Mouse (Mus musculus): Measurements from ENCODE around the gene Comtd1.

The Comtd1 gene

GRCm38 (mm10) chr14:21848166-21849154 lies at the start of gene Comtd1:
Gene Comtd1 (minus strand): TSS chr14:21848977.
- peak; percentile 86 to 90 for DNase-seq (ENCODE audit: low spot score in 2 of 2)

GRCm38 (mm10) chr14:21892341-21892659 lies 43.5 kb upstream of the Comtd1 start:
- no peak for DNase-seq (ENCODE audit: low spot score in 2 of 2)

DNA sequence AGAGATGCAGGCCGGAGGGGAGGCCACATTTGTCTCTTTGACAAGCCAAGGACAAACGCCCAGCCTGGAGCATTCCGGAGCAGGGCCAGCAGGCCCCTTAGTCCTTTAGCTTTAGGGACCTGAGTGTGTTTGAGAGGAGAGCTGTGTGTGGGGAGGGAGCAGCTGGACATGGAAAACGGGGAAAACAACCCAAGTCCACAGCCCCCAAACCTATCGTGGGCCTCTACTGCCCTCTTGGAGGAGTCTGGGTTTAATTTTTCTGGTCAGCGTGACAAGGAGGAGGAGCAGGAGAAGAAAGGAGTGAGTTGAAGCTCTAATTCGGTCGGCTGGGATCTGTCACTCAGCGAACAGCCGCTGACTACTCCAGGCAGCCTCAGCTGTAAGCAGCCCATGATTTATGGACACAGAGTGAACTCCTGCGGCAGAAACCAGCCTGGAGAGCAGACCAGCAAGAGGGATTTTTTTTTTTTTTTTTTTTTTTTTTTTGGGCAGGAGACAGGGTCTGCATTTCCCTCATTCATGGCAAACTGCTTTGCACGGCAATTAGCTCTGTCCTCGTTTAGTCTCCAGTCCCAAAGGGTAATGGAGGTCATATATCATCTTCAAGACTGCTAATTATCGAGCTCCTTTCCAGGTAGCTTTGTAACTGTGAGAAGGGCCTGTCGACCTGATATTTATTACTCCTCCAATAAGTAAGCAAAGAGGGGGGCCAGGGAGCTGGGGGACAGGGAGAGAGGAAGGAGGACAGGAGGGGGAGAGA lies 43.0 kb upstream of the Comtd1 start:
- DNase-seq (ENCODE audit: low spot score in 2 of 2): no peak

- DNase-seq (ENCODE audit: low spot score in 2 of 2): peak in 1 of 2 experiments; percentile 3
Observed at GRCm38 (mm10) chr14:21890430-21890829, 41.7 kb upstream of the Comtd1 start.

DNA sequence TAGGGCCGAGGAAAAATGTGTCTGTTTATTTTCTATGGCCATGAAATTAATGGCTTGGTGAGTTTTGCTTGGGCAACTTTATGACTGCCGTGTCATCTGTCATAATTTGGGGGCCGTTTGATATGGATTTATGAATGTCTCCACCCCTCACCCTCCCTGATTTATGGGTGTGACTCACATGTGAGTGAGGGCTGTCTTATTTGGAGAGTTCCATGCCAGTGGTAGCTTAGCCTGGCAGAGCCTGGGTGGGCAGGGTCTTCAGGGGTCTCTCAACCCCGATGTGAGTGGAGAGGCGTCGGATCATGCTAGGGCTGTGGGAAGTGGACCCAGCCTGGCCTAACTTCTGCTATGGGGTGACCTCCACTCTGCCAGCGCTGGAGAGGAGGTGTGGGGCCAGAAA lies 18.0 kb upstream of the Comtd1 start:
- DNase-seq (ENCODE audit: low spot score in 2 of 2): no peak

GRCm38 (mm10) chr14:21866291-21866690 lies 17.5 kb upstream of the Comtd1 start:
- DNase-seq (ENCODE audit: low spot score in 2 of 2): no peak

GRCm38 (mm10) chr14:21856886-21857285 lies 8.1 kb upstream of the Comtd1 start:
- DNase-seq (ENCODE audit: low spot score in 2 of 2): no peak

- DNase-seq (ENCODE audit: low spot score in 2 of 2): no peak
Observed at GRCm38 (mm10) chr14:21855961-21856360, 7.2 kb upstream of the Comtd1 start.

DNA sequence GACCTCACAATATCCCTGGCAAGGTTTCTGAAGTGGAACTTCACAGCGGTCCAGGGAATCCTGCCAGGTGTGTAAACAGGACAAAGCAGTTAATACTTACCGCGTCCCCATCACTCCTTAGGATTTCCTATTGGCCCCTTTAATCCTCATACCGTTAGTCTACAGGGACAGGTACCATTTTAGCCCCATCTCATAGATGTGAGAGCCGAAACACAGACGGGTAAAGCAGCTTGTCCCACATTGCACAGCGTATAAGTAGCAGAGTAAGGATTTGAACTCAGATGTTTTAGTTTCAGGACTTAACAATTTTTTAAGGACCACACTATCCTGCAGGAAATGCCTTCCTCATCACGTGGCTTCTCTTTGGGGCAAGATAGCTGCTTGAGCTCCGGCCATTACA lies 5.5 kb upstream of the Comtd1 start:
- DNase-seq (ENCODE audit: low spot score in 2 of 2): no peak

- DNase-seq (ENCODE audit: low spot score in 2 of 2): peak; percentile 65 to 74
Observed at GRCm38 (mm10) chr14:21853456-21854109, 4.8 kb upstream of the Comtd1 start.

DNA sequence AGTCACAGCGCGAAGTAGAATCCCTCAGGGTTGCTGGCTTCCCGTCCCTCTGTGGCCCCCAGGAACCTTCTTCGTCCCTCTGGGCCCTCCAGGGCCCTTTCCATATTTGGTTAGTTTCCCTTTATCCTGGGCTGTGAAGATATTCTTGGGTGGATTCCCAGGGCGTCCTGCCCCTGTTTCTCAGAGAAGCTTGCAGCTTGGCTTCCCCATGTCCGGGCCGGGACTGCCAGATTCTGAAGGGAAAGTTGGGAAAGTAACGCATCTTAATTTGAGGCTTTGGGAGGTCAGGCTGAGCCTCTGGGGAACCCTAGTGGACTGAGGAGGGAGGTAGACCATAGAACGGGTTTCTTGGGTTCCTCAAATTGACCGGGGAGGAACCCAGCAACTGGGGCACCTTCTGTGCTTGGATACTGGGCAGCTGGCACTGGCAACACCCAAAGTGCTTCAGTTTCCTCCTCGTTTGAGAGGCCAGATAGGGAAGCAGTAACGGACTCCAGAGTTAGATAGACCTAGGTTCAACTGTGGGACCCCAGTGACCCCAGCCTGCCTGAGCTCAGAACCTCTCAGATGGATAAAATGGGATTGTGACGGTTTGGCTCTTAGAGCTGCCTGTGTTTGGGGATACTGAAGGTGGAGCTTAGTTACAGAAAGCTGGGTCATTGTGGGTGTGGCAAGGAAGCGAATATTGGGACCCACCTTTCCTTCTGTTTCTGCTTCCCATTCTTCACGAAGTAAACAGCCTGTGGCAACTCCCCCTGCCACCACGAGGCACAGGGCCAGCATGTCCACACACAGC lies 3.4 kb upstream of the Comtd1 start:
- no peak for DNase-seq (ENCODE audit: low spot score in 2 of 2)

GRCm38 (mm10) chr14:21850419-21851127 lies 1.8 kb upstream of the Comtd1 start:
- no peak for DNase-seq (ENCODE audit: low spot score in 2 of 2)

- DNase-seq (ENCODE audit: low spot score in 2 of 2): no peak
Observed at GRCm38 (mm10) chr14:21849524-21850418, 994 bp upstream of the Comtd1 start.

DNA sequence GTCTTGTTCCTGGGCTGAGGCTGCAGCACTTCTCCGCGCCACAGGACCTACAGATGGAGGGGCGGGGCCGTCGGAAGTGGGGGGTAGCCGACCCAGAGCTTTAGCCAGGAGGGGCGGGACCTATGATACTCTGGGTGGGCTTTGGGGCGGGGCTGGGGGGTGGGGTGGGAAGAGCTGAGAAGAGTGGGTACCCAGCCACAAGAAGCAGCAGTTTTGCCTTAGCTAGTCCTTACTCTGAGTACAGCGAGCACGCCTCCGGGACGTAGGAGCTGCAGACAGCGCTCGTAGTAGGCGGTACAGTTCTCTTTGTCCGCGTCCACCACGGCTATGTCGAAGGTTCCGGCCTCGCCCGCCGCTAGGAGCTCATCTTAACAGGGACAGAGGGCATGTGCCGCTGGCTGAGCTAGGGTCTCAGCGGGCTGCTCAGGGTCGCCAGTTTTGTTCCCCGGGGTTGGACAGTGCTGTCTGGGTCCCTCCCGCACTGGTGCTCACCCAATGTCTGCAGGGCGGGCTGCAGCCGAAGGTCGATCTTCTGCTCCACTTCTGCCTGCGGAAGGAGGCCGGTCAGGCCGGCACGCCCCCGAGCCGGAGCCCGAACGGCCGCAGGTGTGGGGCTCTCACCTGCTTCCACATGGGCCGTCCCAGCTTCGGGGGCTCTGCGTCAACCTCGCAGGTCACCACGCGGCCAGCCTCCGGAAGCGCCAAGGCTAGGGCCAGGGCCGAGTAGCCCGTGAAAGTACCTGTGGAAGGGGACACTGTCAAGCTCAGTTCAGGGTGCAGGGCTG lies 1.2 kb downstream of the Comtd1 start:
- peak in 1 of 2 experiments; percentile 30 for DNase-seq (ENCODE audit: low spot score in 2 of 2)

- DNase-seq (ENCODE audit: low spot score in 2 of 2): no peak
Observed at GRCm38 (mm10) chr14:21846827-21847380, 1.9 kb downstream of the Comtd1 start.

DNA sequence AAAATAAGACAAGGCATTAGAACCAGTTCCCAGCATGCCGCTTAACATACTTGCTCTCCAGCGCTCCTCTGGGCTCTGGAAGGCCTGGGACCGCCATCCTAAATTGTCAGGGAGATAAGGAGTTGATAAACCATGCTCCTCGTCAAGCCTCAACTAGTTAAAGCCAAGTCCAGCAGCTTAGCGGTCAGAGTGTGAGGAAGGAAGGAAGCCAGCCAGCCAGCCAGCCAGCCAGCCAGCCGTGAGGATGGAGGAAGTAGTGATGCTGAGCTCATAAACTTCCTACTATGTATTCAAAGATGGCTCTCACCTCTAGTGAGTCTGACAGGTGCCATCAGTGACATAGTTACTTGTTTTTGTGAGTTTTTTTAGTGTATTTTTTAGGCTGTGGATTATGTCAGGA lies 5.5 kb downstream of the Comtd1 start:
- peak in 1 of 2 experiments; percentile 26 for DNase-seq (ENCODE audit: low spot score in 2 of 2)

- DNase-seq (ENCODE audit: low spot score in 2 of 2): no peak
Observed at GRCm38 (mm10) chr14:21841819-21842592, 6.8 kb downstream of the Comtd1 start.
